Mouse (Mus musculus) duodenum, adult 2 months (tissue): Measurements from ENCODE around the gene Magix. TPM values are rescaled to one million over a fixed set of nuclear protein-coding genes. Genes with fewer than 3 reads are reported as not detected.

Experiments
- polyA plus RNA-seq: library from polyadenylated mRNA; depleted of rRNA; stranded (reverse); fragments of >200 nt; gene quantifications from 2 replicates; pipeline ENCODE4 v1.2.3, GENCODE M21; 2012; ENCODE audit warnings: low replicate concordance; rRNA removed

The Magix gene
- polyA plus RNA-seq = 1.8 and 1.9 TPM in 2 replicates

DNA sequence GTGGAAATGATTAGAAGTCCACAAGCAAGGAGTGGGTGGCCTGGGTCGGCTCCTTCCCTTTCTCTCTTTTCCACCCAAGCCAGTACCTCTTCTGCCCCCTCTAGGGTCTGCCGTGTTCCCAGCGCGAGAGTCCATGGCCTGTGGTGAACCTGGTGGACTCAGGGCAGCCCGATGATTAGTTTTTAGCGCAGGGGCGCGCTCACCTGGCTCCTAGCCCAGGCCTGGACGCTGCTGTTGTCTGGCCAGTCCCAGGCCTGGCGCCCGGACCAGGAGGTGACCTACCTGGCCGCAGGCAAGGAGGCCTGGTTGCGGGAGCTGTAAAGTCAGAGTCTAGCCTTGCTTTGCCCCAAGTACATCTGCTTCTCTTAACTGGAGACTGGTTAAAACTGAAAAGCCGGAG, at the start of gene Magix:
Magix (minus strand) TSS at position 388 of the 400 bp plus-strand sequence.

DNA sequence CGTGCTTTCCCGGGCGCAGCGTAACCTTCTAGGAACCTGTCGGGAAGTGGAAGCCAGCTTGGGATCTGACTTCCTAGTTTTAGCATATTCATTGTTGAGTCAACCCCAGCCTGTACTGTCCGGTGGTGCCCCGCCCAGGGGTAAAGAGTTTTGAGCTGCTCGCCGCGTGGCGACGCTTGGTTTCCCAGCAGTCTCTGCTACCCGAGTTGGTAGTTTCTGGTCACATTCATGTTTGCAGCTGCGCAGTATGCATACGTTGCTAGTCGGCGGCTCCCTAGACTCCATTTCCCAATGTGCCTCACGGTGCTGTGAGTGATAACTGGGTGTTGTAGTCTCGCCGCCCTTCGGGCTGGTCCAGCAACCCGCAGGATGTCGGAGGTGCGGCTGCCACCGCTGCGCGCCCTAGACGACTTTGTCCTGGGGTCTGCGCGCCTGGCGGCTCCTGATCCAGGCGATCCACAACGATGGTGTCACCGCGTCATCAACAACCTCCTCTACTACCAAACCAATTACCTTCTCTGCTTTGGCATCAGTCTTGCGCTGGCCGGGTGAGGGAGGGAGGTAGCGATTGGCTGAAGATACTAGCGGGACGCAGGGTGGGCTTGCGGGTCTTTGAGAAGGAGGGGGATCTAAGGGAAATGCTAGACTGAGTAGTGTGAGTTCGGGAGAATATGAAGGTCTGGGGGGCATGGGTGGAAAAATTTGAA, 47.3 kb upstream of the Magix start, which contains the start of gene Praf2:
Praf2 (plus strand) TSS at position 225 of the 707 bp plus-strand sequence.

GRCm38 (mm10) chrX:7721514-7722281, 40.6 kb upstream of the Magix start, which contains the start of gene Gm45208:
Gene Gm45208, plus strand, starts transcription at chrX:7722245.

DNA sequence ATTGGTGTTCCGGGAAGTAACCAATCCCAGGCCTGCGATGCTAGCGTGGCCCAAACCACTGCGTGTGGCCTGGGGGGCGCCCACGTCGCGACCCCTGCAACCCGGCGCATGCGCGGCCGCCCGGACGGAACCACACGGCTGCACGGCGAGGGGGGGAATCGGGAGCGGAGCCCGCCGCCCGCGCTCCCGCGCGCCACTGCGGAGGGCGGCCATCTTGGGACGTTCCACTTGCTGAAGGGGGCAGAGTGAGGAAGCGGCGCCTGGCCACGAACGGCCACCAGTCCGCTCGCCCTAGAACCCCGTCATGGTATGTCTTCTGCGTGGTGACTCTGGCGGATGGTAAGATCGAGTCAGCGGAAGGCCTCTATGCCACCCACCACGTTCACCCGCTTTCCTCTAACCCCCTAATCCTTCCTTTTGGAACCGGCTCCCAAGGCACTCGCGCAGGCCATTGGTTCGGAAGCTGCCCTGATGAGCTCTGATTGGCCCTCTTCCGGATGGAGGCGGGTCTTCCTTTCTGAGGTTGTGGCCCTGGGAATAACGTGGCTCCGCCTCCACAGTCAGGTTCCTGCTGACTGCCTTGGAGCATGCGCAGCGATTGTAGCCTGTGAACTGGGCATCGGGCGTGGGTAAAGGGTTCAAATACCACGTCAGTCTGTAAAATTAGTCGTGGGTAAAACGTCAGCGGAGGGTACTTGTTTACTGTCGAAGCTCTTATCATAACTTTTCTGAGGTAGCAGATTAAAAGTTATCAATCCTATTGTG, 33.3 kb upstream of the Magix start, which contains the start of gene Wdr45:
Wdr45 (plus strand) TSS at position 199 of the 765 bp plus-strand sequence.

GRCm38 (mm10) chrX:7696954-7697381, 15.9 kb upstream of the Magix start, which contains the start of gene Gpkow:
Gene Gpkow, plus strand, starts transcription at chrX:7697131.

GRCm38 (mm10) chrX:7670921-7671623, 10.0 kb downstream of the Magix start, which contains the start of gene Plp2:
Gene Plp2, minus strand, starts transcription at chrX:7671390.

DNA sequence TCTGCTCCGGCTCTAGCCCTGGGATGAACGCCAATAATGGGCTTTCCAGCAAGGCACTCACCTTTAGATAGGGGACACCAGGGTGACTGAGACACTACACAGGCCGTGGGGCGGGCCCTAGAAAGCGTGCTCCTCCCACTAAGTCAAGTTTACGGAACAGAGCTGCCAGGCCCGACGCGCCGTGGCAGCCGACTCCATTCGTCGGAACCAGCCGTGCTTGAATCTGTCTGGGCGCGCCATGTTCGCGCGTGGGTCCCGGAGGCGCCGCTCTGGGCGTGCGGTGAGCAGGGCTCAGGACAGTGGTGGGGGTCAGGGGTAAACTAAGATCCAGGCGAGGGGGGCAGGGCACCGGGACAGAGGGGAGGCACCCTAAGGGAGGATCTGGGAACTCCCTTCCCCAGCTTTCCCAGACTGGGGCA, 23.8 kb downstream of the Magix start, which contains the start of gene Prickle3:
Prickle3 (plus strand) TSS at position 40 of the 419 bp plus-strand sequence.

DNA sequence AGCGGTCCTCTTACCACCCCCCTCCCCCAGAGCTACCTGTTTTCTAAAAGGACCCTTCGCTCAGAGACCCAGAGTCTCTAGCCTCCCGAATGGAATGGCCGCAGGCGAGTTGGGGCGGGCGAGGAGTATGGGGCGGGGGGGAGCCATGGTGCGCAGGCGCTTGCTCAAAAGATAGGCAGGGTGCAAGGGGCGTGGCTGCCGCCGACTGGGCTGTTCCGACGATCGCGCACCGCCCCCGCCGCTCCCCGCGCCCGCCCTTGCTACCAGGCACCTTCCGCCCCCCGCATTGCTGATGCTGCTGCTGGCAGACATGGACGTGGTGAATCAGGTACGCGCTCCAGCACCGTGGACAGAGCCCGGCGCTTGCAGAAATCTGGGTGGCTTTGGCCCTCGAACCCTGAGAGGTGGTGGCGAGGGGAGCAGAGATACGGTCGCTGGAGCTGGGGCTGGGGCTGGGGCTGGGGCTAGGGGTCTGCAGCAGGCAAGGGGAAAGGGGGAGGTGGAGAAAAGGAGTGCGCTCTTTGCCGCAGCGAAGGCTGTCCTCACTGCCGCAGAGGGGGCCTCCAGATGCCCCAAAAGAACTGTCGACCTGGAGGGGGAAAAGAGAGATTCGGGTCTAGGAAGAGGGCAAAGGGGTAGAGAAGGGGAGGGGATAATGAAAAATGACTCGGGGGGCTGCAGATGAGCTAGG, 42.5 kb downstream of the Magix start, which contains the start of gene Syp:
Syp (plus strand) TSS at position 71 of the 691 bp plus-strand sequence.

Other genes with a start within 250 kb of the Magix start
- gene Foxp3, start 107.6 kb downstream of the Magix start, polyA plus RNA-seq = 0.51 and 0.96 TPM in 2 replicates
- 1.2 and 2.3 TPM in 2 replicates for gene Ppp1r3f, start 107.0 kb downstream of the Magix start, polyA plus RNA-seq
- 10.7 and 13.1 TPM in 2 replicates for gene Ccdc22, start 75.7 kb downstream of the Magix start, polyA plus RNA-seq
- 0.02 TPM in 1 of 2 replicates, not detected in the other for gene Cacna1f, start 74.2 kb downstream of the Magix start, polyA plus RNA-seq
- 3.2 and 3.8 TPM in 2 replicates for gene Syp, start 42.8 kb downstream of the Magix start, polyA plus RNA-seq
- gene Prickle3, start 24.0 kb downstream of the Magix start, polyA plus RNA-seq = 12.6 and 29.4 TPM in 2 replicates
- 79.9 and 101 TPM in 2 replicates for gene Plp2, start 9.9 kb downstream of the Magix start, polyA plus RNA-seq
- 1.0 and 1.8 TPM in 2 replicates for gene Gpkow, start 15.9 kb upstream of the Magix start, polyA plus RNA-seq
- gene Wdr45, start 33.1 kb upstream of the Magix start, polyA plus RNA-seq = 25.3 and 29.7 TPM in 2 replicates
- 0.74 and 2.9 TPM in 2 replicates for gene Gm45208, start 41.0 kb upstream of the Magix start, polyA plus RNA-seq
- 54.9 and 59.3 TPM in 2 replicates for gene Praf2, start 47.2 kb upstream of the Magix start, polyA plus RNA-seq
- gene Ccdc120, start 69.7 kb upstream of the Magix start, polyA plus RNA-seq = 25.1 and 46.4 TPM in 2 replicates
- gene Tfe3, start 81.3 kb upstream of the Magix start, polyA plus RNA-seq = 20.6 and 27.4 TPM in 2 replicates
- gene Gripap1, start 108.5 kb upstream of the Magix start, polyA plus RNA-seq = 12.0 and 13.5 TPM in 2 replicates
- gene Kcnd1, start 141.0 kb upstream of the Magix start, polyA plus RNA-seq = 0.60 and 0.85 TPM in 2 replicates
- gene Otud5, start 160.1 kb upstream of the Magix start, polyA plus RNA-seq = 40.2 and 43.1 TPM in 2 replicates
- gene Pim2, start 197.0 kb upstream of the Magix start, polyA plus RNA-seq = 8.9 and 15.1 TPM in 2 replicates
- 113 and 128 TPM in 2 replicates for gene Slc35a2, start 202.8 kb upstream of the Magix start, polyA plus RNA-seq
- 33.7 and 40.2 TPM in 2 replicates for gene Pqbp1, start 218.0 kb upstream of the Magix start, polyA plus RNA-seq
- 50.6 and 53.9 TPM in 2 replicates for gene Timm17b, start 218.1 kb upstream of the Magix start, polyA plus RNA-seq
- gene Gm10491, start 226.6 kb upstream of the Magix start, polyA plus RNA-seq = not detected in 2 replicates
- gene Gm10490, start 228.3 kb upstream of the Magix start, polyA plus RNA-seq = not detected in 2 replicates
- gene Pcsk1n, start 238.6 kb upstream of the Magix start, polyA plus RNA-seq = 18.8 and 43.0 TPM in 2 replicates
- not detected in 2 replicates for gene Eras, start 247.4 kb upstream of the Magix start, polyA plus RNA-seq